In the genomic region with DNA sequence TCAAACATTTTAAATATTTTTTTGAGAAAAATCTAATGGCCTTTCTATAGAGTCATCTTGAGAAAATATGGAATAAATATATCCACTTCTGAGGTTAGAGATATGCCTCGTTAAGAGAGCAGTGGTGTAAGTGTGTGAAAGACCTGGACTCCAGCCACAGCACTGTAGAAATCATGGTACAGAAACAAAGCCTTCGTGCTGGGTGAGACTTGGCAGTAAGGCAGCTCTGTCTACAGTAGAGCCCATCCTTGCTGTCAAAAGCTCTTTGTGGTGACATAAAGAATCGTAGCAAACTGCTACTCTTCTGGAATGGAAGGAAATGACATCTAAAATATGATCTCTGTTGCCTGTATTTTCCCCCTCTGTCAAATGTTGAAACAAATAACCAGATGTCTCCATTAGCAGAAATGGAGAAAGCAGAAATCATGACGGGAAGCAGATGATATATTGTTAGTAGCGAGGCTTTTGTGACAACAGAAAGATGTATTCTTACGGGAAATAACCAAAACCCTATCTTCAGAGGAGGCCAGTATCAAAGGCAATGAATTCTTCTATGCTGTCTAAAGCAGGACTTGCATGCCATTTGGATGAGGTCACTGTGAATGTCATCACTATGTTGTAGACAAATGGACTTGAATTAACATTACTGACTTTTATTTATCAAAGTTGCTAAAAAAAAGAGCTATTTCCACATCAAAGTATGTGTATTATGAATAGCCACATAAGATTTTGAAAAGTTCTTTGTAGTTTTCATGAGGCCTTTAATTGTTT, we compare ENCODE assay signal across 16 mouse cellular contexts. TPM values are rescaled to one million over a fixed set of nuclear protein-coding genes. Genes with fewer than 3 reads are reported as not detected.
DNase-seq lines count a peak whose midpoint lies in the region; ATAC-seq and TF ChIP-seq lines count a peak whose summit lies in the region.
"Had no signal": no experiment of that assay in that cellular context is flagged by ENCODE, and none has a peak within 500 bp of the region (broad histone marks: within the 10 kb centered on the region; RNA-seq: fewer than 3 reads in every experiment).

No protein-coding gene starts in this region.

- no peak overlapping the region for H3K4me2 ChIP-seq in embryonic facial prominence, embryonic 14.5 days (ENCODE audit: low read depth, low read length)

- no peak overlapping the region for H3K27ac ChIP-seq in embryonic facial prominence, embryonic 14.5 days (replicated peaks; ENCODE audit: low read depth, low read length)
- no peak overlapping the region for H3K27ac ChIP-seq in embryonic facial prominence, embryonic 10.5 days (replicated peaks)
- H3K27ac ChIP-seq: midbrain, embryonic 10.5 days had no signal

- intact Hi-C loops in heart, postnatal 10 days (cut with DNase I) = no loop called here
- intact Hi-C loops in gastrocnemius, postnatal 36 days (cut with DNase I) = no loop called here

- TF ChIP-seq CTCF in brain, embryonic 14.5 days (IDR thresholded peaks at IDR 0.05; ENCODE audit: borderline replicate concordance, extremely low read depth, insufficient read depth, insufficient read length) = no peak

- 59% methylated on average over 6 of the region's 6 CpGs for WGBS in embryonic facial prominence, embryonic 14.5 days
- WGBS in embryonic facial prominence, embryonic 10.5 days = 84% methylated on average over 6 of the region's 6 CpGs

- H3K4me3 ChIP-seq in embryonic facial prominence, embryonic 14.5 days (ENCODE audit: low read depth, low read length) = no peak overlapping the region
- H3K4me3 ChIP-seq in embryonic facial prominence, embryonic 10.5 days = no peak overlapping the region
- H3K4me3 ChIP-seq: midbrain, embryonic 10.5 days had no signal

- H3K9me3 ChIP-seq in embryonic facial prominence, embryonic 14.5 days (ENCODE audit: control insufficient read depth, low read length) = no peaks in the 10 kb centered on the region
- H3K9me3 ChIP-seq in embryonic facial prominence, embryonic 10.5 days = no peaks in the 10 kb centered on the region
- H3K9me3 ChIP-seq: G1E; midbrain, embryonic 10.5 days had no signal

- no peak overlapping the region for H3K9ac ChIP-seq in embryonic facial prominence, embryonic 14.5 days (ENCODE audit: low read depth, low read length)

- DNase-seq in embryonic facial prominence, embryonic 14.5 days (ENCODE audit: low spot score) = peak; percentile 5
- DNase-seq in embryonic facial prominence, embryonic 10.5 days (ENCODE audit: low spot score) = no peak
- DNase-seq in heart, postnatal 10 days = peak; percentile 5 to 8
- no peak for DNase-seq in heart, adult 11 months
- DNase-seq in 3134 (ENCODE audit: extremely low read depth, insufficient read length, low spot score) = peak; percentile 24
- DNase-seq in brain, embryonic 14.5 days (ENCODE audit: low read depth) = peak; percentile 61
- DNase-seq in gastrocnemius, postnatal 36 days = no peak
- DNase-seq: cerebellum, adult 2 months; gastrocnemius, postnatal 10 days; kidney, adult 9 months; liver; lung, adult 2 months had no signal

- TF ChIP-seq POLR2A in brain, embryonic 14.5 days (IDR thresholded peaks at IDR 0.05; ENCODE audit: borderline replicate concordance, extremely low read depth, insufficient read depth, insufficient read length, poor library complexity, severe bottlenecking) = no peak

- no peaks in the 10 kb centered on the region for H3K4me1 ChIP-seq in embryonic facial prominence, embryonic 14.5 days (ENCODE audit: control insufficient read depth, insufficient read depth, low read length)
- H3K4me1 ChIP-seq in embryonic facial prominence, embryonic 10.5 days = no peaks in the 10 kb centered on the region
- H3K4me1 ChIP-seq: midbrain, embryonic 10.5 days had no signal

- H3K27me3 ChIP-seq in embryonic facial prominence, embryonic 14.5 days (replicated peaks; ENCODE audit: control insufficient read depth, insufficient read depth, low read length) = no peaks in the 10 kb centered on the region
- H3K27me3 ChIP-seq in embryonic facial prominence, embryonic 10.5 days (replicated peaks; ENCODE audit: low read depth, poor library complexity, severe bottlenecking) = no peaks in the 10 kb centered on the region

- no peaks in the 10 kb centered on the region for H3K36me3 ChIP-seq in embryonic facial prominence, embryonic 14.5 days (ENCODE audit: control insufficient read depth, insufficient read depth, low read length)
- no peaks in the 10 kb centered on the region for H3K36me3 ChIP-seq in embryonic facial prominence, embryonic 10.5 days (replicated peaks)
- H3K36me3 ChIP-seq: G1E; midbrain, embryonic 10.5 days had no signal

- ATAC-seq in embryonic facial prominence, embryonic 14.5 days (ENCODE audit: low read depth) = no peak
- ATAC-seq in megakaryocyte progenitor cell, adult 5-6 weeks (replicated peaks; ENCODE audit: poor library complexity) = no peak

RNA-seq across cellular contexts. Expression of gene Ccdc144b, which starts 21.4 kb away (rescaled TPM):
- not detected in 2 replicates for polyA plus RNA-seq in embryonic facial prominence, embryonic 14.5 days (2014; fragmentation: Nextera tagmentation; extraction: Ambion mirVana)
- not detected in 2 replicates for polyA plus RNA-seq in embryonic facial prominence, embryonic 10.5 days (2016; fragmentation: Nextera tagmentation; extraction: Ambion mirVana)
- total RNA-seq in heart, postnatal 10 days (2021) = not detected
- not detected in 2 replicates for polyA plus RNA-seq in brain, embryonic 14.5 days (2012; rRNA removed)
- total RNA-seq in megakaryocyte progenitor cell, adult 5-6 weeks (2015) = not detected in 2 replicates
- total RNA-seq in megakaryocyte progenitor cell, adult 5-6 weeks (2017) = not detected in 2 replicates
- not detected for total RNA-seq in gastrocnemius, postnatal 36 days (2021)
- total RNA-seq: gastrocnemius, postnatal 10 days; layer of hippocampus, adult 18-20 months had no signal
- polyA plus RNA-seq: cerebellum, adult 2 months; G1E; lung, adult 2 months; midbrain, embryonic 10.5 days had no signal

RNA-seq across cellular contexts. Expression of gene Mccc1, which starts 31.4 kb away (rescaled TPM):
- polyA plus RNA-seq in embryonic facial prominence, embryonic 14.5 days (2014; fragmentation: Nextera tagmentation; extraction: Ambion mirVana) = 25.0 and 25.3 TPM in 2 replicates
- polyA plus RNA-seq in embryonic facial prominence, embryonic 10.5 days (2016; fragmentation: Nextera tagmentation; extraction: Ambion mirVana) = 37.0 and 42.2 TPM in 2 replicates
- total RNA-seq in heart, postnatal 10 days (2021) = 10 to 100 TPM; 45.5 to 49.9 TPM
- polyA plus RNA-seq in brain, embryonic 14.5 days (2012; rRNA removed) = 20.5 and 21.2 TPM in 2 replicates
- 23.9 and 30.8 TPM in 2 replicates for total RNA-seq in megakaryocyte progenitor cell, adult 5-6 weeks (2015)
- total RNA-seq in megakaryocyte progenitor cell, adult 5-6 weeks (2017) = 12.8 and 17.8 TPM in 2 replicates
- total RNA-seq in gastrocnemius, postnatal 36 days (2021) = 10 to 100 TPM; 28.3 to 35.9 TPM

RNA-seq across cellular contexts. Expression of gene Acad9, which starts 33.9 kb away (rescaled TPM):
- 85.2 and 86.0 TPM in 2 replicates for polyA plus RNA-seq in embryonic facial prominence, embryonic 14.5 days (2014; fragmentation: Nextera tagmentation; extraction: Ambion mirVana)
- polyA plus RNA-seq in embryonic facial prominence, embryonic 10.5 days (2016; fragmentation: Nextera tagmentation; extraction: Ambion mirVana) = 97.7 and 98.3 TPM in 2 replicates
- 10 to 100 TPM; 57.4 to 58.4 TPM for total RNA-seq in heart, postnatal 10 days (2021)
- polyA plus RNA-seq in brain, embryonic 14.5 days (2012; rRNA removed) = 45.6 and 48.5 TPM in 2 replicates
- 43.3 and 50.7 TPM in 2 replicates for total RNA-seq in megakaryocyte progenitor cell, adult 5-6 weeks (2015)
- total RNA-seq in megakaryocyte progenitor cell, adult 5-6 weeks (2017) = 48.9 and 49.0 TPM in 2 replicates
- 10 to 100 TPM; 27.8 to 30.0 TPM for total RNA-seq in gastrocnemius, postnatal 36 days (2021)

Comparison
In these comparisons a context has a peak if more than half of its experiments do, and no peak if none do; other contexts are left out.
1. DNase-seq: peak in embryonic facial prominence, embryonic 14.5 days (single experiment), heart, postnatal 10 days (2 of 2), 3134 (single experiment) and brain, embryonic 14.5 days (single experiment); none in embryonic facial prominence, embryonic 10.5 days (single experiment), heart, adult 11 months (single experiment) and gastrocnemius, postnatal 36 days (0 of 2).